Mouse (Mus musculus) CD8-positive naive resting alpha-beta T cell, adult 2 months (primary cell): ENCODE results near the gene Enpp5.

ENCODE experiments used
- DNase-seq, 2 experiments: peaks; one replicate each; pipeline ENCODE4 v3.0.0; 2022; ENCODE audit warnings: low read depth in 2 of 2, low spot score in 2 of 2

Enpp5 gene

GRCm38 (mm10) chr17:44090916-44091315 is 12.3 kb downstream of the Enpp5 start:
- DNase-seq: no peak

DNA sequence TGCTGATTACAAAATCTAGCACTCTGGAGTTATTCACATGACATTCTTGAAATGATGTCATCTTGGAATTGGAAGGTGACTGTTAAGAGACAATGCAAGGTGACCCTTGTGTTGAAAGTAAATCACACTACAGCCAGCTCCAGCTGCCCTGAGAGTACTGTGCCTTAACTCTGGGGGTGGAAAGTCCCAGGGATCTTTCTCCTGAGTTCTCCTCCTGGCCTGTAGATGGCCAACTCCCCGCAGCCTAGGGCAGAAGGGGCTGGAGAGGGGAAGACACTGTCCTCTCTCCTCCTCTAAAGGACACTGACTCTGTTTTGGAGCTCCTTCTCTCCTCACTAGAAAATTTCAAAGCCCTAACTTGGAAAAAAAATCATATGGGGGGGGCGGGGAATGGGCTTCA is 12.9 kb downstream of the Enpp5 start:
- no peak for DNase-seq

- DNase-seq: no peak
Observed at GRCm38 (mm10) chr17:44100486-44100885, 21.9 kb downstream of the Enpp5 start.

GRCm38 (mm10) chr17:44100906-44101305 is 22.3 kb downstream of the Enpp5 start:
- DNase-seq: no peak

DNA sequence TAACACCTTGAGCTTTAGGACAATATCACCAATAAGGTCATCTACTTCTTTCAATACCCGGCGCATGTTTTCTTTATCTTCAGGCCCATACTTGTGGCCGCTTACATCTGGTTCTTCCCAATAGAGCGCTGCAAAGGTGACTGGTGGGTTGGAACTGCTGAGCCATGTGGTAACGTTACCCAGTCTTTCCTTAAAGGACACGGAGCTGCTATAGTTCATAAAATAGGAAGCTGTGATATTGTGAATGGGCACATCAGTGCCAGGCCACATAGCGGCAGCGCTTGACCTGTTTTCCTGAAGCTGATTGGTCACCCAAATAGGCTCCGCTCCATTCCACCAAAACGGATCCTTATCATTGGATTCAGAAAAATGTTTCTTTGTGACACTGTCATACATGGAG is 23.3 kb downstream of the Enpp5 start:
- no peak for DNase-seq

DNA sequence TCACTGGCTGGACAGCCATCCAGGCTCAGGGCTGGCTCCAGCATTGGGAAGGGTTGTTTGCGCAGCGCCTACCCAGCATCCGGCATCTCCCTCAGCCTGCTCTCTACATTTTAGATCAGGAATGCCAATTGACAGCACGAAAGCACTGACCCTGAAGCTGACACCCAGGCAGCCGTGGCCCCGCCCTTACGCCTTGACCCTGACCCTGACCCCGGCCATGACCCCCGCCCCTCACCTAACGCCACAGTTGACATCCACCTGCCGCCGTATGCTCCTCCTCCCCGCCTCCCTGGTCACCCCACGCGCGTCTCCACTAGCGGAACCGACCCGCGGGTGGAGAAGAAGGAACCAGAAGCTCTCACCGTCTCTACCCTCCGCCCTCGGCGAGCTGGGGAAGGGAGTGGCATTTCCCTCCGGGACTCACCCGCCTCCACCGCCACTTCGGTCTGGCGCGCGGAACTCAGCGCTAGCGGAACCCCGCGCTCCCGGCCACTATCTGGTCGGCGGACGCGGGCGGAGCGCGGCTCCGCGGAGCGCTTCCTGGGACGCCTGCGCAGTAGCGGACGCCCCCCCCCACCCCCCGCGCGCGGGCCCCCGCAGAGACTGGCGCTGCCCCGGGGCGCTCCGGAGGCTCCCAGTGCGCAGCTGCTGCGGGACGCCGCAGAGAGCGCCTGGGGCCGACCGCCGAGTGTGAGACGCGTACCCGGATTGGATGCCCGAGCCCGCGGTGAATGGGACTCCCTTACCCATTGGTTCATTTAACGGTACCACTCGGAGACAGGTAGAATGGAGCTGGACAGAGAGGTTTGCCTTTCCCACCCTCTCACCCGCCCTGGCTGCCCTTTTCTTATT is 26.9 kb downstream of the Enpp5 start, which contains the start of gene Enpp4:
Gene Enpp4, minus strand, starts transcription at position 523 of the 852 bp plus-strand sequence.
- peak; percentile 84 to 89 for DNase-seq

GRCm38 (mm10) chr17:44108331-44108730 is 29.7 kb downstream of the Enpp5 start:
- DNase-seq: no peak

- DNase-seq: no peak
Observed at GRCm38 (mm10) chr17:44116584-44116983, 38.0 kb downstream of the Enpp5 start.

DNA sequence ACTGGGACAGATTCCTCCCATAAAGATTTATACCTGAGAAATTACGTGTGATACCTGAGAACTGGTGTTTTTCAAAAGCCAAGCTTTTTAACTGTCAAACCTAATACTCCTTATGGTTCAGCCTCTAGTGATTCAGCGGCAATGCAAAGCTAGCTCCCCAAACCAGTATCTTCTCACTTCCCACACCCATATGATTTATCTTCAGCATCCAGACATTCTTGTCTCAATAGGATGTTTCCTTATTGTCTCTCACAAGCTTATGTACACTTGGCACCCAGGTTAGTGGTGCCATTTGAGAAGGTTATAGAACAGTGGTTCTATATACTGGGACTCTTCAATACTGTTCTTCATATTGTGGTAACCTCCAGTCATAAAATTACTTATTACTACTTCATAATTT is 39.1 kb downstream of the Enpp5 start:
- no peak for DNase-seq

DNA sequence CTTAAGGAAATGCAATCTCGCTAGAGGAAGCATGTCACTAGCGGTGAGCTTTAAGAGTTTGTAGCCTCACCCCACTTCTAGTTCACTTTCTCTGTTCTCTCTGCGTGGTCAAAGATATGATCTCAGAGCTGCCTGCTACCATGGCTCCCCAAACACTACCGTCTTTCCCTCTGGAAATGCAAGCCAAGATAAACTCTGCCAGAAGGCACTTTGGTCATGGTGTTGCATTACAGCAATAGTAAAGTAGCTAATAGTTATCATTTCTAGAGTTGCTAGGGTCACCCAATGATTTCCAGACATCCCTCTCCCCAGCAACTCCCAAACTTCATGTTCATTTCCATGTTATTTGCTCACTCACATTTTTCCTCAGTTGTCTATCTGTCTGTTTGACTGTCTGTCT is 39.6 kb downstream of the Enpp5 start:
- DNase-seq: no peak

DNA sequence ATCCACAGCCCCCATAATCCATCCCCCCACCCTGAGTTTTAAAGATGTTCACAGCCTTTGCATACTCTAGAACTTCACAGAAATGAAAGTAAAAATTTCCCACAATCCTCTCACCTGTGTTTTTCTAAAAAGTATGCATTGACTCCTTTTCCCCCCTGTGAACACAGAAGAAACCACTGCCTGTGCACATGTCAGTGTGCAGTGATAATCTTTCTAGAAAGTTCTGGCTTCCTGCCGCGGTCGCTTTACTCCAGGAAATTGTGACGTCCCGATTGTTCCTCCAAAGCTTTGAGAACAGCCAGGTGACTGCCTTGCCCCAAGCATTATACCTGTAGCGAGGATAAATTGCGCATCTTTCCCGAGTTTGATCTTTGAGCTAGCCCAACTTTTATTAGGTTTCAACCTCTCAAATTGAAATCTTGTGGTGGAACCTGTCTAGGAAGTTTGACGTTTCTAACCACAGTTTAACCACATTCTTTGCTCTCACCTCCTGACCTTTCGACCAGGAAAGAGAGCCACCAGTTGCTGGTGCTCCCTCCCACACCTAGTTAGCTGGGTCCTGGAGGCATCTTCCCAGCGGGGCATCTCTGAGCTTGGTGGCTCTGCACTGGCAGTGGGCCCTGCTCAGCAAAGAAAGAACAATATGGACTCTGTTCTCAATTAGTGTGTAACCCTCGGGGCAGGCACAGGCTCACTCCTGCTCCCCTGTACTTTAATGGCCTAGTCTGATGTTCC is 42.9 kb downstream of the Enpp5 start:
- DNase-seq: peak in 1 of 2 experiments; percentile 17

GRCm38 (mm10) chr17:44129092-44129750 is 50.6 kb downstream of the Enpp5 start:
- DNase-seq: no peak

- DNase-seq: peak; percentile 66 to 69
Observed at GRCm38 (mm10) chr17:44130429-44130828, 51.8 kb downstream of the Enpp5 start.

DNA sequence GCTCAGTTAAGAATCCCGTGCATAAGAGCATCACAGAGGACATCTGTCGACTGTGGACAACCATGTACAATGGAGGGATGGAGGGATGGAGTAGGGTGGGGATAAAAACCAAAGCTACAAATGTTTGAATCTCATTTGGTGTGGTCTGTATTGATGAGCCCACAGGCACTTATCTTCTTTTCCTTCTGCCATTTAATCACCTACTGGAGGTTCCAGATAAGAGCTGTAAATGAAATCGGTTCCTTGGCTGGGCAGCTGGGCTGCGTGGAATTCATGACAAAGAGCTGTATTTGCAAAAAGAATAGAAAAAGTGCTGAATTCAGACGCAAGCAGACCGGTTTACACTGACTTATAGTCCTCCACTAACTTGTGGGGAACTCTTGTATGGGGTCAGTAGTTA is 55.5 kb downstream of the Enpp5 start:
- DNase-seq: no peak

GRCm38 (mm10) chr17:44134545-44134944 is 55.9 kb downstream of the Enpp5 start:
- DNase-seq: no peak

DNA sequence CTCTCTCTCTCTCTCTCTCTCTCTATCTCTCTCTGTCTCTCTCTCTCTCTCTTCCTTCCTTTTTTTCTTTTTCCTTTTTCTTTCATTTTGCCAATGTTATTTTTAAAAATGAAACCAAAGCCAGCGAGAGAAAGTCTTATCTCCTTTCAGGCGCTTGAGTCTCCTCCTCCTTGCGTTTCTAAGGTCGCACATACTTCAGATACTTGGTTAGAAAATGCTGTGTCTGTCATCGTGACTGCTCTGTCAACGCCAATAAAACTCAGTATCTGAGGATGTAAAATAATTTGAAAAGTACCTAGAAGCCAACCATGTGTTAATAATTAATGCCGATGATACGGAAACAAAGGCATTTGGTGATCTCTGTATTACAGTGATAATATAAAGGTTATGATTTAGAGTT is 57.4 kb downstream of the Enpp5 start:
- DNase-seq: no peak
